Mouse (Mus musculus) kidney, postnatal 4 days (tissue): ENCODE results near the gene Slc17a5.

Experiments
- DNase-seq, 2 experiments: peaks; one replicate each; pipeline ENCODE4 v3.0.0; 2021; ENCODE audit warnings: mixed read lengths in 2 of 2

Slc17a5 gene

GRCm38 (mm10) chr9:78587914-78588313, at the start of gene Slc17a5:
Slc17a5 (minus strand) TSS chr9:78588041.
- peak; percentile 95 to 96 for DNase-seq

GRCm38 (mm10) chr9:78633976-78634375, 46.1 kb upstream of the Slc17a5 start:
- DNase-seq = no peak

- DNase-seq = no peak
Measured at GRCm38 (mm10) chr9:78631755-78632434, 44.1 kb upstream of the Slc17a5 start.

- DNase-seq = peak; percentile 51 to 54
Measured at GRCm38 (mm10) chr9:78629991-78630390, 42.1 kb upstream of the Slc17a5 start.

GRCm38 (mm10) chr9:78623301-78623747, 35.5 kb upstream of the Slc17a5 start:
- no peak for DNase-seq

GRCm38 (mm10) chr9:78619285-78619684, 31.4 kb upstream of the Slc17a5 start:
- DNase-seq = peak in 1 of 2 experiments; percentile 19

GRCm38 (mm10) chr9:78615401-78616021, 27.7 kb upstream of the Slc17a5 start, which contains the start of gene Cd109:
Cd109 (plus strand) TSS chr9:78615546.
- peak; percentile 57 to 72 for DNase-seq

GRCm38 (mm10) chr9:78614201-78614600, 26.4 kb upstream of the Slc17a5 start:
- peak in 1 of 2 experiments; percentile 12 for DNase-seq

GRCm38 (mm10) chr9:78601046-78601730, 13.3 kb upstream of the Slc17a5 start:
- peak; percentile 59 to 69 for DNase-seq

GRCm38 (mm10) chr9:78599927-78600326, 12.1 kb upstream of the Slc17a5 start:
- DNase-seq = no peak

GRCm38 (mm10) chr9:78596834-78597233, 9.0 kb upstream of the Slc17a5 start:
- peak; percentile 49 to 56 for DNase-seq

GRCm38 (mm10) chr9:78595769-78596555, 8.1 kb upstream of the Slc17a5 start:
- no peak for DNase-seq

GRCm38 (mm10) chr9:78595257-78595656, 7.4 kb upstream of the Slc17a5 start:
- no peak for DNase-seq

- DNase-seq = no peak
Measured at GRCm38 (mm10) chr9:78590471-78590870, 2.6 kb upstream of the Slc17a5 start.

GRCm38 (mm10) chr9:78588411-78589033, 681 bp upstream of the Slc17a5 start:
- peak; percentile 60 to 73 for DNase-seq

GRCm38 (mm10) chr9:78587218-78587883, 490 bp downstream of the Slc17a5 start:
- DNase-seq = no peak

- DNase-seq = peak in 1 of 2 experiments; percentile 17
Measured at GRCm38 (mm10) chr9:78579644-78580396, 8.0 kb downstream of the Slc17a5 start.

- DNase-seq = no peak
Measured at GRCm38 (mm10) chr9:78578824-78579223, 9.0 kb downstream of the Slc17a5 start.

GRCm38 (mm10) chr9:78576466-78576865, 11.4 kb downstream of the Slc17a5 start:
- DNase-seq = no peak

- no peak for DNase-seq
Measured at GRCm38 (mm10) chr9:78569934-78570333, 17.9 kb downstream of the Slc17a5 start.

- DNase-seq = no peak
Measured at GRCm38 (mm10) chr9:78559479-78559878, 28.4 kb downstream of the Slc17a5 start.
